Mouse (Mus musculus) liver, embryonic 14.5 days (tissue): ENCODE data around the gene Krt83. TPM values are rescaled to one million over a fixed set of nuclear protein-coding genes. Genes with fewer than 3 reads are reported as not detected.

Experiments used
- ATAC-seq: fragments of 200-750 bp; cut with Nextera tagmentation; 2 replicates; pipeline ENCODE4 v1.8.0; 2017; ENCODE audit warnings: moderate number of reproducible peaks, mild to moderate bottlenecking, moderate library complexity; ENCODE audit not compliant: insufficient read depth
- DNase-seq, 3 experiments: peaks; one replicate each; pipeline ENCODE4 v3.0.0-alpha.2; 2012 to 2013; ENCODE audit warnings: low read depth in 3 of 3, low spot score in 3 of 3
- H3K27ac ChIP-seq: fragments of 300-500 bp; sonication (generic); 2 replicates; pipeline ENCODE4 v1.5.1; 2014; ENCODE audit warnings: moderate library complexity, mild to moderate bottlenecking, control low read depth, inconsistent platforms
- H3K27me3 ChIP-seq: fragments of 300-500 bp; sonication (generic); 2 replicates; pipeline ENCODE4 v1.6.1; 2014; ENCODE audit warnings: mild to moderate bottlenecking, low read length, moderate library complexity; ENCODE audit not compliant: control insufficient read depth, insufficient read depth
- H3K36me3 ChIP-seq: fragments of 300-500 bp; sonication (generic); replicated peaks from 2 replicates; pipeline ENCODE4 v1.6.1; 2014; ENCODE audit warnings: low read depth; ENCODE audit not compliant: control insufficient read depth, insufficient read depth
- H3K4me1 ChIP-seq, 2 experiments: fragments of 200-500 bp in 1 of 2; fragments of 300-500 bp in 1 of 2; sonication (generic) in 1 of 2; replicated peaks; 2 replicates each; pipeline ENCODE4 v1.6.1; 2012 to 2014; ENCODE audit warnings: antibody characterized with exemption in 1 of 2, inconsistent platforms in 1 of 2, low read length in 1 of 2; ENCODE audit not compliant: control insufficient read depth in 2 of 2, insufficient read depth in 2 of 2
- H3K4me2 ChIP-seq: fragments of 300-500 bp; sonication (generic); 2 replicates; pipeline ENCODE4 v1.6.1; 2014; ENCODE audit warnings: low read depth, mild to moderate bottlenecking, control low read depth, moderate library complexity
- H3K4me3 ChIP-seq, 2 experiments: fragments of 200-500 bp in 1 of 2; fragments of 300-500 bp in 1 of 2; sonication (generic) in 1 of 2; 2 replicates each; pipeline ENCODE4 v1.5.1; 2012 to 2014; ENCODE audit warnings: low read depth in 2 of 2, low read length in 2 of 2, mild to moderate bottlenecking in 2 of 2, control low read depth in 1 of 2, inconsistent platforms in 1 of 2, moderate library complexity in 1 of 2; ENCODE audit not compliant: insufficient read depth in 1 of 2
- H3K9ac ChIP-seq: fragments of 300-500 bp; sonication (generic); replicated peaks from 2 replicates; pipeline ENCODE4 v1.6.1; 2014; ENCODE audit warnings: mild to moderate bottlenecking, control low read depth, moderate library complexity
- H3K9me3 ChIP-seq: fragments of 300-500 bp; sonication (generic); 2 replicates; pipeline ENCODE4 v1.6.1; 2016; ENCODE audit warnings: low read length, mixed read lengths; ENCODE audit not compliant: control insufficient read depth
- CTCF ChIP-seq: IDR thresholded peaks from 2 replicates; pipeline ENCODE4 v1.5.1; 2016; ENCODE audit warnings: antibody characterized with exemption, low read depth, control low read depth
- EP300 ChIP-seq: IDR thresholded peaks from 2 replicates; pipeline ENCODE4 v1.6.1; 2016; ENCODE audit warnings: antibody characterized with exemption, low read depth
- WGBS: fragments of 180-500 bp; shearing (Covaris S2); extraction: QIAGEN DNeasy Blood & Tissue Kit; methylation state at CpG from one replicate; pipeline ENCODE4 v1.1.7; 2014; ENCODE audit not compliant: insufficient replicate concordance; 5-methylcytosine and 5-hydroxymethylcytosine counted together
- polyA plus RNA-seq, 2 experiments: library from polyadenylated mRNA; depleted of rRNA in 1 of 2; stranded (reverse) in 1 of 2; unstranded in 1 of 2; fragments of >200 nt; fragmentation: Nextera tagmentation in 1 of 2; extraction: Ambion mirVana in 1 of 2; gene quantifications; 2 replicates each; pipeline versions ENCODE4 v1.2.1 to v1.2.3; 2012 to 2014

The Krt83 gene
- polyA plus RNA-seq, 2 experiments = 0.03 TPM; not detected in 1

GRCm38 (mm10) chr15:101497181-101497580, 5.9 kb upstream of the Krt83 start:
- TF ChIP-seq EP300 = no peak
- TF ChIP-seq CTCF = peak; percentile 45; the same call in 1 of the 2 replicates
- H3K4me1 ChIP-seq = no peaks in the 10 kb centered on the region
- no peak overlapping the region for H3K9ac ChIP-seq
- no peaks in the 10 kb centered on the region for H3K9me3 ChIP-seq
- no peaks in the 10 kb centered on the region for H3K27me3 ChIP-seq
- H3K36me3 ChIP-seq = no peaks in the 10 kb centered on the region
- DNase-seq (no peak), ATAC-seq (no peak)
- H3K27ac ChIP-seq = no peak overlapping the region
- 48% methylated on average over 2 of the region's 2 CpGs for WGBS
- H3K4me2 ChIP-seq = no peak overlapping the region
- no peak overlapping the region for H3K4me3 ChIP-seq

GRCm38 (mm10) chr15:101495266-101495665, 4.0 kb upstream of the Krt83 start:
- DNase-seq (no peak), ATAC-seq (no peak)
- Histone ChIP-seq H3K36me3 (no peaks in the 10 kb centered on the region), H3K9me3 (no peaks in the 10 kb centered on the region), H3K4me1 (no peaks in the 10 kb centered on the region), H3K9ac (no peak overlapping the region), H3K27ac (no peak overlapping the region), H3K4me3 (no peak overlapping the region), H3K4me2 (no peak overlapping the region), H3K27me3 (no peaks in the 10 kb centered on the region)
- TF ChIP-seq CTCF = no peak
- TF ChIP-seq EP300 = no peak
- WGBS = 70% methylated on average over 8 of the region's 8 CpGs

- ATAC-seq (no peak), DNase-seq (no peak)
- no peaks in the 10 kb centered on the region for H3K9me3 ChIP-seq
- no peak overlapping the region for H3K4me2 ChIP-seq
- H3K27me3 ChIP-seq = no peaks in the 10 kb centered on the region
- WGBS = 19% methylated on average over 1 of the region's 1 CpGs
- no peak overlapping the region for H3K9ac ChIP-seq
- TF ChIP-seq CTCF (no peak), EP300 (no peak)
- no peak overlapping the region for H3K4me3 ChIP-seq
- no peaks in the 10 kb centered on the region for H3K4me1 ChIP-seq
- H3K36me3 ChIP-seq = no peaks in the 10 kb centered on the region
- no peak overlapping the region for H3K27ac ChIP-seq
Measured at GRCm38 (mm10) chr15:101494203-101494602, 2.9 kb upstream of the Krt83 start.

GRCm38 (mm10) chr15:101493713-101494112, 2.4 kb upstream of the Krt83 start:
- ATAC-seq = no peak

GRCm38 (mm10) chr15:101492718-101493117, 1.4 kb upstream of the Krt83 start:
- ATAC-seq (no peak), DNase-seq (no peak)
- no peak overlapping the region for H3K27ac ChIP-seq
- H3K9ac ChIP-seq = no peak overlapping the region
- H3K36me3 ChIP-seq = no peaks in the 10 kb centered on the region
- no peak for TF ChIP-seq EP300
- no peak for TF ChIP-seq CTCF
- no peak overlapping the region for H3K4me2 ChIP-seq
- H3K4me3 ChIP-seq = no peak overlapping the region
- no peaks in the 10 kb centered on the region for H3K9me3 ChIP-seq
- no peaks in the 10 kb centered on the region for H3K27me3 ChIP-seq
- 29% methylated on average over 8 of the region's 8 CpGs for WGBS
- no peaks in the 10 kb centered on the region for H3K4me1 ChIP-seq

More at GRCm38 (mm10) chr15:101493713-101494112, 2.4 kb upstream of the Krt83 start:
- Histone ChIP-seq H3K9ac (no peak overlapping the region), H3K4me2 (no peak overlapping the region), H3K36me3 (no peaks in the 10 kb centered on the region), H3K27me3 (no peaks in the 10 kb centered on the region), H3K4me3 (no peak overlapping the region), H3K4me1 (no peaks in the 10 kb centered on the region), H3K27ac (no peak overlapping the region), H3K9me3 (no peaks in the 10 kb centered on the region)
- WGBS = 66% methylated on average over 6 of the region's 6 CpGs
- TF ChIP-seq CTCF = no peak
- no peak for TF ChIP-seq EP300
- no peak for DNase-seq
